Mouse (Mus musculus) small intestine, adult 2 months (tissue): ENCODE results near the gene Gm6993.

Experiments used
- CTCF ChIP-seq: fragments of 200-500 bp; IDR thresholded peaks from 2 replicates; pipeline ENCODE4 v1.5.1; 2012; ENCODE audit warnings: low read depth, mild to moderate bottlenecking, control low read depth, inconsistent platforms, low read length, moderate library complexity, mixed read lengths; ENCODE audit not compliant: insufficient replicate concordance, insufficient read length; ENCODE audit errors: extremely low read depth
- POLR2A ChIP-seq: fragments of 200-500 bp; IDR thresholded peaks from 2 replicates; pipeline ENCODE4 v1.6.1; 2012; ENCODE audit warnings: low read depth, mild to moderate bottlenecking, control low read depth, inconsistent platforms, low read length, moderate library complexity

DNA sequence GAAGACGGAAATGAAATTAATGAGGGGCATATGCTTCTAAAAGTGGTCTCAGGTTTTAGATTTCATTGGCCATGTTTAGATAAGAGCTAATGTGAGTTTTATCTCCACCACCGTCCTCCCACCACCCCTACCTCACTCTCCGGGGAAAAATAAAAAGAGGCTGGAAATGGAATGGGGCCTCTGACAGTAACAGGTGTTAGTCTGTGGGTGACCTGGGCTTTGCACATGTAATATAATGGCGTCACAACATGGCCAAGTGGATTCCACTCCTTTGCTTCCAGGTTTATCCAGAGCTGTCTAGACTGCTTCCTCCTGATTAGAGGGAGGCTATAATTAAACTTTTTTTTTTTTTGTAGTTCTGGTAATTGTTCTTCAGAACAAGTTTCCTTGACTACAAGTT is 26.8 kb downstream of the Gm6993 start:
- TF ChIP-seq CTCF (no peak), POLR2A (no peak)
